21 mouse cellular contexts compared by ENCODE assay signal in the genomic region with DNA sequence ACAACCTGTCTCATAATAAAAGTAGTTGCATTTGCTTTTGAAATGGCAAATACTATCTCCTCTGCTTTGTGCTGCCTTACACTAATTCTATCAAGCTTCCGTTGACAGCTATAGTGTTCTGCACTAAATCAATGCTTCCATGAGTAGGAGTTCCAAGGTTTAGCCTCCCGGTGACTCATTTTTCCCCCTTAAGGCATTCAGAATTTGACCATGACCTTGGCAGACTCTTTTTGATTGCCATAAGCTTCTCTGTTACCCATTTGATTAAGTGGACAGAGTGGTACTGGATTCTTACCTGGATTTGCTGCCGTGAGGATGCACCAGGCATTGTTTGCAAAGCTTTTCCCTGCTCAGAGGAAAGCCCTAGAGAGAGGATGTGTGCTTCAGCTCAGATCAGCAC.
DNase-seq lines count a peak whose midpoint lies in the region; ATAC-seq lines count a peak whose summit lies in the region.
"Had no signal": no experiment of that assay in that cellular context is flagged by ENCODE, and none has a peak within 500 bp of the region (broad histone marks: within the 10 kb centered on the region; RNA-seq: fewer than 3 reads in every experiment).

No protein-coding gene starts in this region.

- ATAC-seq in hindbrain, embryonic 13.5 days (ENCODE audit: low FRiP score): no peak
- ATAC-seq: forebrain, embryonic 14.5 days; hindbrain, embryonic 16.5 days; intestine, embryonic 15.5 days; Patski had no signal

- H3K4me1 ChIP-seq in hindbrain, embryonic 13.5 days (replicated peaks): no peaks in the 10 kb centered on the region
- H3K4me1 ChIP-seq: embryonic facial prominence, embryonic 12.5 days; embryonic facial prominence, embryonic 15.5 days; hindbrain, embryonic 12.5 days; intestine, embryonic 15.5 days had no signal

- no peak overlapping the region for H3K9ac ChIP-seq in hindbrain, embryonic 13.5 days
- H3K9ac ChIP-seq: embryonic facial prominence, embryonic 12.5 days; embryonic facial prominence, embryonic 15.5 days; hindbrain, embryonic 12.5 days; intestine, embryonic 15.5 days had no signal

- no peak overlapping the region for H3K4me3 ChIP-seq in hindbrain, embryonic 13.5 days
- H3K4me3 ChIP-seq: embryonic facial prominence, embryonic 12.5 days; embryonic facial prominence, embryonic 15.5 days; hindbrain, embryonic 12.5 days; intestine, embryonic 15.5 days had no signal

- H3K27me3 ChIP-seq in hindbrain, embryonic 13.5 days: no peaks in the 10 kb centered on the region
- H3K27me3 ChIP-seq: embryonic facial prominence, embryonic 12.5 days; embryonic facial prominence, embryonic 15.5 days; hindbrain, embryonic 12.5 days; intestine, embryonic 15.5 days; Patski had no signal

- 81% methylated on average over 3 of the region's 3 CpGs for WGBS in hindbrain, embryonic 13.5 days

- no peaks in the 10 kb centered on the region for H3K36me3 ChIP-seq in hindbrain, embryonic 13.5 days
- H3K36me3 ChIP-seq: embryonic facial prominence, embryonic 12.5 days; embryonic facial prominence, embryonic 15.5 days; hindbrain, embryonic 12.5 days; intestine, embryonic 15.5 days had no signal

- no peak overlapping the region for H3K4me2 ChIP-seq in hindbrain, embryonic 13.5 days
- H3K4me2 ChIP-seq: embryonic facial prominence, embryonic 12.5 days; embryonic facial prominence, embryonic 15.5 days; heart, embryonic 11.5 days; hindbrain, embryonic 12.5 days; intestine, embryonic 15.5 days had no signal

- no peaks in the 10 kb centered on the region for H3K9me3 ChIP-seq in hindbrain, embryonic 13.5 days
- H3K9me3 ChIP-seq: embryonic facial prominence, embryonic 12.5 days; embryonic facial prominence, embryonic 15.5 days; hindbrain, embryonic 12.5 days; intestine, embryonic 15.5 days had no signal

- no peak overlapping the region for H3K27ac ChIP-seq in hindbrain, embryonic 13.5 days
- H3K27ac ChIP-seq: embryonic facial prominence, embryonic 12.5 days; embryonic facial prominence, embryonic 15.5 days; hindbrain, embryonic 12.5 days; intestine, embryonic 15.5 days had no signal

- peak; percentile 27 for DNase-seq in adrenal gland, adult 8-10 months
- no peak for DNase-seq in adrenal gland, postnatal 14 days
- peak; percentile 38 for DNase-seq in 3T3-L1 (ENCODE audit: low read depth, low spot score)
- DNase-seq in NIH3T3 (ENCODE audit: low read depth): peak; percentile 3
- peak; percentile 10 for DNase-seq in brain, adult 2 months (ENCODE audit: low read depth, low spot score)
- DNase-seq: cerebellum, adult 18-20 months; cerebellum, adult 9-10 months; cerebellum, postnatal 14 days; gastrocnemius, postnatal 25 days; heart, adult 18-20 months; kidney, adult 11 months; kidney, adult 8-10 months had no signal
